Mouse (Mus musculus): ENCODE data around the gene Nup188.

Gene Nup188

GRCm38 (mm10) chr2:30380564-30381376 lies 94.6 kb downstream of the Nup188 start:
- no peak for DNase-seq (ENCODE audit: low read depth, low spot score)

GRCm38 (mm10) chr2:30381377-30381725 lies 95.2 kb downstream of the Nup188 start:
- DNase-seq (ENCODE audit: low read depth, low spot score) = no peak

GRCm38 (mm10) chr2:30384814-30385213 lies 98.6 kb downstream of the Nup188 start:
- no peak for DNase-seq (ENCODE audit: low read depth, low spot score)

- no peak for DNase-seq (ENCODE audit: low read depth, low spot score)
Observed at GRCm38 (mm10) chr2:30385591-30385990, 99.4 kb downstream of the Nup188 start.

- no peak for DNase-seq (ENCODE audit: low read depth, low spot score)
Observed at GRCm38 (mm10) chr2:30386913-30387312, 100.7 kb downstream of the Nup188 start.

- DNase-seq (ENCODE audit: low read depth, low spot score) = no peak
Observed at GRCm38 (mm10) chr2:30389000-30389399, 102.8 kb downstream of the Nup188 start.

- DNase-seq (ENCODE audit: low read depth, low spot score) = peak; percentile 98
Observed at GRCm38 (mm10) chr2:30392114-30392576, 105.9 kb downstream of the Nup188 start, which contains the start of gene Dolpp1. Gene Dolpp1, plus strand, starts transcription at chr2:30392254.

GRCm38 (mm10) chr2:30392577-30393369 lies 106.6 kb downstream of the Nup188 start:
- DNase-seq (ENCODE audit: low read depth, low spot score) = peak; percentile 86

GRCm38 (mm10) chr2:30393370-30393656 lies 107.1 kb downstream of the Nup188 start:
- DNase-seq (ENCODE audit: low read depth, low spot score) = peak; percentile 14
